Mouse (Mus musculus): ENCODE results near the gene Adam19.
A peak's percentile ranks its signal among the peaks of the same experiment; 100 is the strongest.

Gene Adam19

DNA sequence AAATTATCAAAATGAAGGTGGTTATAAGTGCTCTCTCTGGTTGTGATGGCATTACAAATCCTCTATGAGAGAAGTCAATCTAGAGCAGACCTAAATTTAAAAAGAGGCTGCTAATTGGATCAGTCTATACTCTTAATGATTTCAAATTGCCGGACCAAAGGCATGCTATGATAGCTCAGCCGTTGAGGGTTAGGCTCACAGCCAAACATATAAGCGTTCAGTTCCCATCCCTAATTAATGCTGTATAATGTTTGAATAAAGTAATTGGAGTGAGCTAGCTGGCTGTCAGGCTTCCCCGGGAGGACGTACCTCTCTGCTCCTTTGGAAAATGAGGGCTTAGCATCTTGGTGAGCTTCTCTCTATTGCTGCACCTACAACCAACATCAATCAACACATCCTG is 53.4 kb downstream of the Adam19 start:
- no peak for DNase-seq

DNA sequence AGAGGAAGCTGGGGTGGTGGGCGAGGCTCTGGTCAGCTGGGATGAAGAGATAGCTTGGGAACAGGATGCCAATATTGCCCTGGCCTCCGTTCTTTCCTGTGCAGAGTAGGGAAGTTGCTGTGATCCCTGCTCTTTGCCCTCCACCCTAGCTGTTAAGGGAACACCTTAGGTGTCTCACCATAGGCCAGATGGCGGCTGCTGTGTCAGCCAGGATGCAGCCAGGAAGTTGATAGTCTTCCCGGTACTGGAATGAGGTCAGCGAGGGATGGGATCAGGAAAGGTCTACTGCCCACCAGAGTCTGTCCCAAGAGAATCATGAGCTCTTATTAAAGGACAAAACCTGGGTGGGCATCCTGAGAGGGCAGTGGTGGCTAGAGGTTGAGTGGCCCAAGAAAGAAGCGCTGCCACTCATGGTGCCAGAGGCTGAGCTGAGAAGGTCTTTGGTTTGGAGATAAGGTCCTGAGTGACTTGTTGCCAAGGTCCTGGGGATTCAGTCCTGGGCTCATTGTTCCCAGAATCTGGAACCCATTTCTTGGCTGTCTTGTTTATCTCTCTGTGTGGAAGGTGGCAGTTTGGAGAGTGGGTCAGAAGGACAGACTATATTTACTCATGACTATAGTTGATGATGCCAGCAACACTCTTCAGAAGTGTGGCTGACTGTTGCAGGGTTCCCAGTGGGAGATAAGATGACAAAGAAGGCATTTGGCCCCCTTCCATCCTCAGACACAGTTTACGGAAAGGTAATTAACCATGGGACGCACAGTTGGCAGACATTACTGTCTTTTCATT is 54.6 kb downstream of the Adam19 start:
- no peak for DNase-seq

- DNase-seq, result no peak
Observed at GRCm38 (mm10) chr11:46110945-46111287, 55.1 kb downstream of the Adam19 start.

DNA sequence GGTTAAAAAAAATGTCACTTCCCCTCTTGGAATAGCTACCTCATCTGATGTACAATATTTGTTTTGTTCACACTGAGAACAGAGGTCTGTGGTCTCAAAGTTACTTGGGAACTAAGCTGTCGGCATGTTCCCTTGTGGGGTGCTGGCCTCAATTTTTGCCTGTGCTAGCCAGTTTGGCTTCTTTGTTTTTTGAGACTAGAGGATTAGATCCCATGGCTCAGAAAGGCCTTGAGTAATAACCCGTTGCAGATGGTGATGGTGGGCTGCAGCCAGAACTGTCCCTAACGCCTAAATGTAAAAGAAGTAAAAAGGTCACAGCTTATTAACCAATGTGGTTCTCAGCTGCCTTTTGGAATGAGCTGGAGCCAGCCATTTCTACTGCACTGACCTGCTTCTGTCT is 57.4 kb downstream of the Adam19 start:
- DNase-seq, result no peak

GRCm38 (mm10) chr11:46114221-46114620 is 58.4 kb downstream of the Adam19 start:
- no peak for DNase-seq

GRCm38 (mm10) chr11:46115011-46115410 is 59.2 kb downstream of the Adam19 start:
- no peak for DNase-seq

DNA sequence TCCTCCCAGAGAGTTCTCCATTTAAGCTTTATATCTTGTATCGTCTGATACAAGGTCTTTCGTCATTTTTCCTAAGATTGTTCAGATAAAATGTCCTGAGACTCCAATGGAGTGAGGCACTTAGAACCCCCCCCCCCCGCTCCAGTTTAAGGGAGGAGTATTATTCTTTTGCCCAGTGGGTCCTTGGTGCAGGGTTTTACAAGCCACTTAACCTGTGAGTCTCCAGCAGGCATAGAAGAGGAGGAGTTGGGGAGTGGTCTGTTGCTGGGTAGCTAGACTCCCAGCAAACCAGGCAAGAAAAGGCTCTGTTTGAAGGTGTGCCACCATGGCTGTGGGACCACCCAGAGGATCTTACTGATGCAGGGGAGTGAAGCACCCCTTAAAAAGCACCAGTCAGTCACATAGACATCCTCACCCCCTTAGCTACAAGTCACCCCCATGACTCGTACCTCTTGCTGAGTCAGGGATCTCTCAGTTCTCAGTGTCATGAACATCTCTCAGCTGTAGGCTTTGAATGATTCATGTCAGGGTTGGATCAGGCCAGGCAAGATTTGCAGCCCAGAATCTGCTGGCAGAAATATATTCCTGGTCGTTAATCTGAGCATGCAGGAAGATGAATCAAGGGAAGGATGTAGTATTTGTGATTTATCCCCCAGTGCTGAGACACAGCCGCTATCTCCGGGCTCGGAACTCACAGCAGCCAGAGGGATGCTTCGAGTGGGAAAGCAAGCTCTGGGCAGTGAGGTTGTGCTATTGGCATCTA is 59.8 kb downstream of the Adam19 start:
- DNase-seq, result no peak

DNA sequence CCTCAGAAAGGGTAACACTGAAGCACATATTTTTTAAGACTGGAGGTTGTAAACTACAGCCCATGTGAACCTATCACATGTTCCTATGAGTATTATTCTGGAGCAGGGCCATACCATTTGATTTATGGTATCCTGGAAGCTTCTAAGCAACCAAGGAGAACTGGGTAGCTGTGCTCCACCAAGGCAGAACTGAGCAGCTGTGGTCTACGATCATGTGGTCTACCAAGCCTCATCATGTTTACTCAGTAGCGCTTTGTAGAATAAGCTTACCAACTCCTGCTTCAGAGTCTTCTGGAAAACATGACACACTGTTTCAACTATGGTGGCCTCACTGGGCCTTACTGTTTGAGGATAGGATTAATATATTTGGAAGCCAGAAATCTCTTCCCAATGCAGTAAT is 60.7 kb downstream of the Adam19 start:
- no peak for DNase-seq

GRCm38 (mm10) chr11:46119624-46120023 is 63.8 kb downstream of the Adam19 start:
- DNase-seq, result no peak

DNA sequence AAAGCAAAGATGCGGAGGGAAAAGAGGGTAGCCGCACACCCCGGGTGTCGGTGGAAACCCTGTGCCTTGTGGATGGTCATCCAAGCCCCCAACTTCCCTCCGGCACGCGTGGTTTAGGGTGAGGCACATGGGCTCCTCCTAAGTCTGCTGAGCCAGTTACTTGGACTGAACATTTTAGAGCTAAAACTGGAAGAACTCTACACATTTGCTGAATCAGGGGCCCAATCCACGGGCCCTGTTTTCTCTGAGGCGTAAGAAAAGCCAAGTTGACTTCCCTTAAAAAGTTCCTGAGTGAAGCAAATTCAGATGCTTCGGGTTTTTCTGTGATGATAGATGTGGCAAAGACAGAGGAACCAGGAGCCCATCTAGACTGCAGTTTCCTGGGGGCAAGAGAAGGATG is 64.3 kb downstream of the Adam19 start:
- DNase-seq, result no peak

DNA sequence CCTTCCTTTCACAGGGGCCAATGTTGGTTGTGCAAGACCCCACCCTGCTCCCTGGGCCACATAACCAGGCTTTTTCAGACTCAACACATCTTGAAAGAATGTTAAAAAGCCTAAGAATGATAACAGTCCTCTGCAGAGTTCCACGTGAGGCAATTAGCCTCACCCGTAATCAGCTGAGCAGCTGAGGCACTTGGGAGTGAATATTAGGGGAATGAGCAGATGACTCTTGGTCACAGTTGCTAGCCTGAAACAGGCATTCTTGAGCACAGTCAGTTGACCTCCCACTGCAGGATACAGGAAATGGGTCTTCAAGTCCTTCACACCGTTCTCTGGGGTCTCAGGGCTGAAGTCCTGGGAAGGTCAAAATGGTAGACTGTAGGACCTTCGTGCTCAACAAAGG is 65.9 kb downstream of the Adam19 start:
- no peak for DNase-seq

- DNase-seq, result no peak
Observed at GRCm38 (mm10) chr11:46122875-46123274, 67.1 kb downstream of the Adam19 start.

DNA sequence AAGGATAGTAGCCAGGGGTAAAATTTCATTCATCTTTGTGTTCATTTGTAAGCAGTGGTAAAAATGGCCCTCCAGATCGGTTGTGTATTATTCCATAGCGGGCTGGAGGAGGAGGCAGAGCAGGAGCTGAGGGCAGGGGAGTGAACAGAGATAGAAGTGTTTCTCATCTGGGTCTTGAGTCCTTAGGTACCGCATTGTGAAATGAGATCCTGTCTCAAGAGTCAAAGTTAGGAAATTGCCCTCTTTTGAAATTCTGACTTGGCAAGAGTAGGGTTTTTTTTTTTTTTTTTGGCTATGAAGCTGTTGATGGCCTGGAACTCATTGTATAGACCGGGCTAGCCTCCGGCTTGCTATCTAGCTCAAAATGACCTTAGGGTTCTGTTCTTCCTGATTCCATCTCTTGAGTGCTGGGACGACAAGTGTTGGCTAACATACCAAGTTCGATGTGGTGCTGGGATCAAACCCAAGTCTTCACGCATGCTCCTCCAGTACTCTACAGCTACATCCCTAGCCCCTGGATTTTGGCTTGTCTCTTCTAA is 67.6 kb downstream of the Adam19 start:
- no peak for DNase-seq

DNA sequence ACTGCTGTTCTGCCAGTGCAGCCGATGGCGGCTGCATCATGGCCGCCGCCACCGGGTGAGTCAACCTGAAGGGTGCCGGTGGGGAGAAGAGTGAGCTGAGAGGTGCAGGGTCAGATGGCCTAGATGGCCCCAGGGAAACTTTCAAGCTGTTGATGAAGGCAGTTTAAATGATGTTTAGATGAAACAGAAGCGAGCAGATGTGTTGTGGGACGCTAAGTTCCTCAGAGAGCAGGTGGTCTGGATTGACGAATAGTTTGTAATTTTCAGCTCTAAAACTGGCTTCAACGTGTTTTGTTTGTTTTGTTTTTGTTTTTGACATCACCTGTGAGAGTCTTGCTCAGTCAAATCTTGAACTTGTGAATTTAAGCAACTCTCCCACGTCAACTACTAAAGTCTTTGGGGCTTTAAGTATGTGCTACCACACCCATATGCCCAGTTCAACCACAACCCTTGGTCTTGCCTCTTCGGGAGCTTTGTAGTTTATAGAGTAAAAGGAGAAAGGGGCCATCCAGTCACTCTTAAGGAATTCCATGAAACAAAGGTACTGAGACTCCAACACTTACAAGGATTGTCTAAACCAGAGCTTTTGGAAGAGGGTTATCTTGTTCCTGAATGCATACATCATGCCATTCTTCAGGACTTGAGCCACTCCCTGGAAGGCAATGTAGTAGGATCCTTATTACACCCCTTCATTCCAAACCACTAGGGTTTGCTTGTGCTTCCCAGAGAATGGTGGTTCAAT is 69.5 kb downstream of the Adam19 start:
- DNase-seq, result no peak

GRCm38 (mm10) chr11:46125835-46126229 is 70.0 kb downstream of the Adam19 start:
- no peak for DNase-seq

DNA sequence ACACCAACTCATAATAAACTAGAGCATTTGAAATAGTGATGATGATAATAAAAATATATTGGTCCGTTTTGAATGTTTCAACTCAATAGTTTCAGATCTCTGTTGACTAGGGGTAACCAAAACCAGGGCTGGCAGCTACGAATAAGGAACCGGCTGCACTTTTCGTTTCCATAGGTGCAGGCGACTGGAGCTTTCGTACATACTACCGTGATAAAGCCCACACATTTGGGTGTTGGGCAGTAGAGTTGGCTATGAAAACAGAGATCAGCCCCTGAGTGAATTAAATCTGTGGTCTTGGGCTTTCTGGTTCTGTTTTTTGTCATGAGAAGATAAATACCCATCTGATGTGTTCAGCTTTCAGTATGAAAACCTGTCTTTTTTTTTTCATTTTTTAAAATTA is 70.5 kb downstream of the Adam19 start:
- no peak for DNase-seq

DNA sequence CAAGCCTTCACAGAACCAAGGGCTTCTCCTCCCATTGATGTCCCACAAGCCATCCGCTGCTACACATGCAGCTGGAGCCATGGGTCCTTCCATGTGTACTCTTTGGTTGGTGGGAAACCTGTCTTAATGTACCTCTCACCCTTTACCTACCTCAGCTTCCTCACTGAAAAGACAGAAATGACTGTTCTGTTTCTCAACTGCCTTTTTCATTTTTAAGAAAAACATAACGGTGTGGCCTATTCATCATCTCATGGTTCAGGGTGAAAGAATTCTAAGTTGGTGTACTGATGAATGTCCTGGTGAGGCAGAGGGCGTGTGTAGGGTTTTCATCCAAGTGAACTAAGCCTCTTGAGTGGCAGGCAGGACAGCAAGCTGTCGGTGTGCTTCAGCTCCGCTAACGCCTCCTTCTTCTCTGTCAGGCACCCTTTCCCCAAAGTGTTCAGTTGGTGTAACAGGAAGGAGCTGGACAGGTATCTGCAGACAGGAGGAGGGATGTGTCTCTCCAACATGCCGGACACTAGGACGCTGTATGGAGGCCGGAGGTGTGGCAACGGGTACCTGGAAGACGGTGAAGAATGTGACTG is 71.1 kb downstream of the Adam19 start:
- DNase-seq, result no peak

DNA sequence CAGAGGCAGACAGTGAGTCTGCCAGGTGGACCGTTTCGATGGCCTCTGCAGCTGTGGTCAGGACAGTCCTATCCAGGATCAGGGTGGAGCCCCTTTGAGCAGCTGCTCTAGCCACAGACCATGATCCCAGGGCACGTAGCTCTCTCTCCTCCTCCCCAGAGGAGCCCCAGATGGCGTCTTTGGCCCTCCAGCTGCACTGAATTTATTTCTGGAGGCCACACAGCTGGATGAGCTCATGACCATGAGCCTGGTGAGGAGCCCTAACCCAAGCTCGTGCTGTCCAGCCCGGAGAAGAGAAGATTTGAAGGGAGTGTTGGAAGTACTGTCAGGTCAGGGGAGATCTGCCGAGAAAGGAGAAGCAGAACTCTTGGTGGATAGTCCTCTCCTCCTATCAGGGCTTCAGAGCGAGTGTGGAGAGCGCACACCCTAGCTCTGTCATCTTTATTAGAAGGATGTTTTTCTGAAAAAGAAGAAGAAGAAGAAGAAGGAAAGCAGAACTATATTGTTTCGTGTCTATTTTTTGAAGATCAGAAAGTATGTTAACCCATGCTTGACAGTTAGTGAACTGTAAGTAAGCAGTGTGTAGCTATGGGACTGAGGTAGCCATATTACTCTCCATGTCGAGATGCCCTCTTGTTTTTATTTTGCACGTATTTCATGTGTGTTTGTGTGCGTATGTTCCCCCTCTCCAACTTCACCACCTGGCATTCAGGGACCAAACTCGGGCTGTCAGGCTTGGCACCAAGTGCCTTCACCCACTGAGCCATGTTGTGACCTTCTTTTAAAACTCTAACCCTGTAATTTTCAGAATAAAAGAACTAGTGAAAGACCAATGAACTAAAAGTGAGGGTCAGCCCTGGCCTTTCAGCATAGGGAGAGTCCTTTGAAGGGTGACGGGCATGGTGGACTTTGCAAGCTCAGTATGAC is 72.1 kb downstream of the Adam19 start:
- no peak for DNase-seq

DNA sequence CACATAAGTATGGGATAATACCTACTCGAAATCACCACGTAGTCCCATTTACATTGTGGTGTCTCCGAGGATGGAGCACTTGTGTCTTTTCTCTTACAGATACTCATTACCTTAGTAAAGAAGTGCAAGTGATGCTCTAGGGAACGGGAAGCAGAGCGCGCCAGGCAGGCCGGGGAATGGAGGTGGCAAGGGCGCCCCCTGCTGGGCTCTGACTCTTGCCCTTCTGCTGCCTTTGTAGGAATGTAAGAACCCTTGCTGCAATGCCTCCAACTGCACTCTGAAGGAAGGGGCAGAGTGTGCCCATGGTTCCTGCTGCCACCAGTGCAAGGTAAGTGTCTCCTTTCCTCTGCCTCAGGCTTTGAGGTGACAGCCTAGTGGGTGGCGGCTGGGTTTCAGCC is 72.8 kb downstream of the Adam19 start:
- peak; percentile 44 for DNase-seq

DNA sequence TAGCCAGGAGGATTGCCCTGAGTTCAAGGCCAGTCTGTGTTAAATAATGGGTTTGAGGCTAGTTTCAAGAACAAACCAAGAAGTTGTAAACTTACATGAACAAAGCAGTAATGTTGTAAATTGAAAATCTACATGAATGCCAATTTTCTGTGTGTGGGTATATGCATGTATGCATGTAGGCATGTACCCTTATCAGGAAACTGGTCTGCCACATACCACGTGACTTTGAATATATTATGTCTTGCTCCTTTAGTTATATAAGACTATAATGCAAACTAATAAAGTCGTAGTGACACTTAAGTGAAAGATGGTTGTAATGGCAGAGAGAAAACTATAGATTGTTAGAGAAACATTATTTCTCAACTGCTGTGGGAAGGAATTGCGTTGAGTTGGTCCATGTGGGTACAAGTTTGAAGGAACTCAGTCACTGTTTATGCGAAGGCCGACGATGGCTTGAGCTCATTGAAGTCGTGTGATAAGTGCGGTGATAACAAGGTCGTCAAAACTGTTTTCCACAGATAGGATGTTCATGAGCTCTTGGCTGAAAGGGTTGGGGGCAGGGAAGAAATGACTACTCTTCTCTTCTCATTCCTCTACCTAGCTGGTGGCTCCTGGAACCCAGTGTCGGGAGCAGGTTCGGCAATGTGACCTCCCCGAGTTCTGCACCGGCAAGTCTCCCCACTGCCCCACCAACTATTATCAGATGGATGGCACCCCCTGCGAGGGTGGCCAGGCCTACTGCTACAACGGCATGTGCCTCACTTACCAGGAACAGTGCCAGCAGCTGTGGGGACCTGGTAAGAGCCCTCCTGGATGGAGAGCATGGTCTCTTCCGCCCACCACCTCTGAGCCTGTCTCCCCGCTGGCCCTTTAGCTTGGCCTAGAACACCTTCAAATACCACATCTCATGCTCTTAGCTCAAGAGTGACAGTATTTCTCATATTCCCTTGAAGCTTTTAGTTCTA is 75.5 kb downstream of the Adam19 start:
- DNase-seq, result no peak

- DNase-seq, result peak; percentile 74
Observed at GRCm38 (mm10) chr11:46134899-46135298, 79.1 kb downstream of the Adam19 start.
